Mouse (Mus musculus): ENCODE measurements at regions not wholly inside any gene's neighbourhood (a gene's known extent, or its start where the extent isn't known, plus 50 kb on each side); places are given as distances from the start of the nearest gene placed in this dataset.

DNA sequence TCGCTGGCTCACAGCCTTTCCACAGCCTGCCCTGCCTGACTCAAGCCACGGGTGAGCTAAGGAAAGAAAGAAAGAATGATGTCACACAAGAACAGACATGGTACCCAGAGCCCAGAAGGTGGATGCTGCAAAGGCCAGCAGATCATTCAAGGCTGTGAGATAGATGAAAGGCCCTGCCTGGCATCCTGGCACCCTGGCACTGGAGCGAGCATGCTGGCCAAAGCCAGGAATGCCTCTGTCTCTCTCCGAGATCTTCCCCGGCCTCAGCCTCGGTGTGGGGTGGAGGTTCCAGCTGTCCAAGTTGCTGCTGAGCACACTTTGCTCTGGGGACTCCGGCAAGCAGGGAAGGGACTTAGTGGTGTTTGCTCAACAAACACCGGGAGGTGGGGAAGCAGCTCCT is 116.4 kb upstream of the Lhx5 start:
- DNase-seq (ENCODE audit: low read depth, low spot score): no peak

- no peak for DNase-seq (ENCODE audit: low read depth, low spot score)
Observed at GRCm38 (mm10) chr5:120318951-120319350, 112.5 kb upstream of the Lhx5 start.

- no peak for DNase-seq (ENCODE audit: low read depth, low spot score)
Observed at GRCm38 (mm10) chr5:120322031-120322731, 109.3 kb upstream of the Lhx5 start.

DNA sequence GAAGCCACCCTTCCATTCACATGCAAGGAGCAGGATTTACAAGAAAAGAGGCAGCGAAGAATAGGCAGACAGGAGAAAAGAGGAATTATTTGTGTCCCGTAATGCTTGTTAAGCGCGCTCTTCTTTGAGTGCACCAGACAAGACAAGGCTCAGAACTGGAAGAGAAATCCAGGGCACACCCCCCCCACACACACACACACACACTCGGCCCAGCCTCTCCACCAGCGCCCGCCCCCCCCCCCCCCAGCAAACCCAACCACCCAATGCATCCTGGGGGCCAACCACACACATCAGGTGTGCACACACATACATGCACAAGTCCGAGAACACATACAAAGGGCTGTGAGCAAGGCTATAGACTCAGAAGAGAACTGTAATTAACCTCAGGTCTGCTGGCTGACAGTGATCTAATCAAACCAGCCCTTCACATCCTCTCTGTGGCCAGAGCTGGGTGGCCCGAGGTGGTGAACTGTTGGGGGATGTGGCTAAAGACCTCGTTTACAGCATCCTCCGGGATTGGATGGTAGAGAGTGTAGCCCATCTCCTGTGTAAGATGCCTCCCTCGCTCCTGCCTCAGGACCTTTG is 108.7 kb upstream of the Lhx5 start:
- no peak for DNase-seq (ENCODE audit: low read depth, low spot score)

DNA sequence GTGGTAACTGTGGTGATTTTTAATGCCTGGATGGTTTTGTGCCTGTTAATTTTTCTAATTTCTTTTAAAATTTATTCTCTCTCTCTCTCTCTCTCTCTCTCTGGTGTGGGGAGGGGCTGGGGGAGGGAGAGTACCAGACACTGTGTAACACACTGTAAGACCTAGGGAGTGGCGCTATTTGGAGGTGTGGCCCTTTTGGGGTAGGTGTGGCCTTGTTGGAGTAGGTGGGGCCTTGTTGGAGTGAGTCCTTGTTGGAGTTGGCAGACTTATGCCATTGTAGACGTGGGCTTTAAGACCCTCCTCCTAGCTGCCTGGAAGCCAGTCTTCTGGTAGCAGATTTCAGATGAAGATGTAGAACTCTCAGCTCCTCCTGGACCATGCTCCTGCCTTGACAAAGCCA is 107.4 kb upstream of the Lhx5 start:
- DNase-seq (ENCODE audit: low read depth, low spot score): no peak

DNA sequence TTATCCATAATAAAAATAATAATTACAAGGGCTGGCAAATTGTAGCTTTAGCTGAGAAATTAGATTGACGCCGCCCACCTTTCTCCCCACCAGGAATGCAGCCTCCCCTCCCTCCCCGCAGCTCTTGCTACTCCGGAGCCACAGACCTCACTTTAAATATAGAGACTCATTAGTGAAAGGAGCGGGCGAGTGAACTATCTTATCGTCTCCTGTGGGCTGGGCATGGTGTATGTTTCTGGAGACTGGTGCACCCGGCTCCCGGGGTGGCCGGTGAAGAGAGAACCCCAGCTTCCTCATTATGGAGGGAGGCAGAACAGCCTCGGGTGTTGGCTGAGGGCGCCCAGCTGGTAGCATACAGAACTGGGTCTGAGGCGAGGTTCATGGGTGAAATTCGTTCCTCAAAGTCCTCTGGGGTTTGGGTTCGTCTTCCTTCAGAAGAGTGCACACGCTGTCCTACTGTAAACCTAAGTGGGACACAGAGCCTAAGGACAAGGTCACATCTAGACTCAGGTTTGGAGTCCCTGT is 106.1 kb upstream of the Lhx5 start:
- no peak for DNase-seq (ENCODE audit: low read depth, low spot score)

DNA sequence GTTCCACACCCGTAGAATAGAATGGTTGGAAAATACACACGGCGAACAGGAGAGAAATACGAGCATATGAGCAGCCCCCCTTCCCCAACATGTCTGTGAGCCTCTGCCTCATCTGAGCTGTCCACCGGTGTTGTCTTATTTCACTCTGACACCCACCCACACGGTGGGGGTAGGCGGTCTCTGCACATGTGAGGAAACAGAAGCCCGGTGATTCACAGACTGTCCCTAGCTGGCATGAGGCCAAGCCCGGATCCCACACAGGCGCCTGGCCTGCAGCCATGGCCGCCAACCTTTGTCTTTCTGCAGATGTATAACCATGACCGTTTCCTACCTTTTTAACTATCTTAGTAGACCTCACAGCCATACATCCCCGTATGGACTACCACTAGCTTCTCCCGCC is 99.5 kb upstream of the Lhx5 start:
- DNase-seq (ENCODE audit: low read depth, low spot score): no peak

- no peak for DNase-seq (ENCODE audit: low read depth, low spot score)
Observed at GRCm38 (mm10) chr5:120339162-120339561, 92.3 kb upstream of the Lhx5 start.

DNA sequence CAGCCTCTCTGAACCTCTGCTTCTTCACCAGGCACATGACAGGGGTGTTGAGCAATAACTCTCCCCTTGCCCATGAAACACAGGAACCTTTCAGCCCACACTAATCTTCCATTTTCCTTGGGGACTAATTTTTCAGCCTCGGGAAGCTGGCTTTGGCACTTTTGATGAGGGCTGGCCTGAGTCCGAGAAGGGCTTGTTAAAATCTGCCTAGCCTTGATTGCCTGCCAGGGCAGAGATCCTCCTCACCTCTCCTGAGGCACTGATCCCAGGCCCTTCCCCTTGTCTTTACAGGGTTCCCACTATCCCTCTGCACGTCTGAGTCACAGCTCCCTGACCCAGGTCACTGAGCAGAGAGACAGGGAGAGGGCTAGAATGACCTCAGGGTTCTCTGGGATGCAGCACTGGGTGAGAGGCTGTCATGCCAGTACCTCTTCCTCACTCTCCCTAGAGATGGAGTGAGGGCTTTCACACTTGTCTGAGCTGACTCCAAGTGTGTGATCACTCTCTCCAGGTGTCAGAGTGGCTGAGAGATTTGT is 90.7 kb upstream of the Lhx5 start:
- no peak for DNase-seq (ENCODE audit: low read depth, low spot score)

DNA sequence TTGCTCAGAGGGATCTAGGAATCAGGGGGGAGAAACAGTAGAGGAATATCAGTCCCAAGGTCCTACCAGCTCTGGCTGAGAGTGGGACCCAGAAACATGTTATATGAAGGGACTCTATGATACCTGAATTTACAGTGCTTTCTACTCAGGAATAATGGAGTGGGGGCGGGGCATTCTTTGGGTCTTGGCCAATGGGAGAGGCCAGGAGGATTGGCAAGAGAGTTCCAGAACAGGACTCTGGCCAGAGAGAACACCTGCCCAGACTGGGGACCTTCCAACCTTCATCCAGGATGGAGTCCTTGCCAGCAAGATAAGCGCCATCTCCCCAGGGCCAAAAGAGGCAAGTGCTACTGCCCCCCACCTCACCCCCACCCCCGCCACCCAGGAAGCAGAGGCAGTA is 81.0 kb upstream of the Lhx5 start:
- no peak for DNase-seq (ENCODE audit: low read depth, low spot score)

GRCm38 (mm10) chr5:120351827-120352226 is 79.7 kb upstream of the Lhx5 start:
- no peak for DNase-seq (ENCODE audit: low read depth, low spot score)

DNA sequence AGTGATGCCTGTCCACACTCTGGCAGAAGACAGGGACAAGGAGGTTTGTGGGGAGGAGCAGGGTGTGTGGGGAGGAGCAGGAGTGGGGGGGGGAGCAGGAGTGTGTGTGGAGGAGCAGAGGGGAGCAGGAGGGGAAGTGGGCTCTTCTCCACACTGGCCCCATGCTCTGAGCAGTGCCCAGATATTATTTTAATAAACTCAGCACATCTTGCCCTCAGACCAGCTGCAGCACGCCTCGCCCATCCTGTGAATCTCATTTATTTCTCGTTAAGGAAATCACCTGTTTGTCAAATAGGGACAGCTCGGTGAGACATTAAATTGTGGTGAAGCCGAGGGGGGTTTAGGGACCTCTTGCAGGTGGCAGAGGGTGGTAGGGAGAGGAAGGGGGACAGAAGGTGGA is 77.8 kb upstream of the Lhx5 start:
- no peak for DNase-seq (ENCODE audit: low read depth, low spot score)

- no peak for DNase-seq (ENCODE audit: low read depth, low spot score)
Observed at GRCm38 (mm10) chr5:120356950-120357349, 74.5 kb upstream of the Lhx5 start.

DNA sequence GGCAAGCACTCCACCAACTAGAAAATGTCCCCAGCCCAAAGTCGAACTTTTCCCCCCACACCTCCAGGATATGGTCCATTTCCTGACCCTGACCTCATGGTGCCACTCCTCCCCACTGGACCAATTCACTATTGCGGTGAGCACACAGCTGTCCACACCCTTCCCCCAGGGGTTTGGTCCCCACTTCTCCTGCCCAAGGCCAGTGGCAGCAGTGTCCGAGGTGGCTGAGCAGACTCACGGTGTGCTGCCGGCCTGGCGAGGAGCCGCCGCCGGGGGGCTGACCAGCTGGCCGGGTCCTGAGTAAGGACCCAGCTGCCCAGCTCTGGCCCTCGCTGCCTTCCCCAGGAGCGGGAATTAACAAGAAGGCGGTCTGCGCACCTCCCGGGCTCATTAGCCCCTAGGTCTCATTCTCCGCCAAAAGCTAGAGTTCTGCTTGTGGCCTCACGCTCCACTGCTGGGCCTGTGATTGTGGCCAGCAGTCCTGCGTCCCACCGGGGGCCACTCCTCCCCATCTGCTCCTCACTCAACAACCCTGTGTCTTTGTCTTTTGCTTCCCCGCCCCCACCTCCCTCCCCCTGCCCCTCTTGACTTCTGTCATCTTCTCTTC is 73.3 kb upstream of the Lhx5 start:
- DNase-seq (ENCODE audit: low read depth, low spot score): no peak

- DNase-seq (ENCODE audit: low read depth, low spot score): no peak
Observed at GRCm38 (mm10) chr5:120365950-120366467, 65.5 kb upstream of the Lhx5 start.

GRCm38 (mm10) chr5:120368797-120369196 is 62.7 kb upstream of the Lhx5 start:
- no peak for DNase-seq (ENCODE audit: low read depth, low spot score)

DNA sequence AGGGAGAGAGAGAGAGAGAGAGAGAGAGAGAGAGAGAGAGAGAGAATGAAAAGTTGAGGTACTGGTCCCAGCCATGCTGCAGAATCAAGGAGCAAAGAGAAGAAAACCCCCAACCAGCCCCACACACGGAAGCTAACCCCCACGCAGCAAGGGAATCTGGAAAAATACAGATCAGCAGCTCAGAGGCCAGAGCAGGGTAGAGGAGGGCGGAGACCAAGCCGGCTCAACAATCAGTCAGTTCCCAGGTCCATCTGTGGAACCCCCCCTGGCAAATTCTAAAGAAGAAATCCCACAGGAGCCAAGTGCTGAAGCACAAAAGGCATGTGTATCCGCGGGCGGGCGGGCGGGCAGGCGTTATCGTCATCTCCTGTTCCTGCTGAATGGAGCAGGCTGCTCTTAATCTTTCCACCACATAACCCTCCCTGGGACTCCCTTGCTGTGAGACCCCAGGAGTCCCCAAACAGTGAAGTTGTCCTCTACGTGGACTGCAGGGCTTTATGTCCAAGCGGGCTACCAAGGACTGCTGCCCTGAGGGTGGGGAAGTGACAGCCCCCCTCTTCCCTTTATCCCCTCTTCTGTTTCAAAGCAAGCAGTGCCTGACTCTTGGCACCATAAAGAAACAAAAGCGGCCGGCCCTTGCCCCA is 60.2 kb upstream of the Lhx5 start:
- DNase-seq (ENCODE audit: low read depth, low spot score): no peak

GRCm38 (mm10) chr5:120373426-120373825 is 58.1 kb upstream of the Lhx5 start:
- no peak for DNase-seq (ENCODE audit: low read depth, low spot score)

All from CD4-positive helper T cell, adult 2 months (primary cell).